Mouse (Mus musculus): ENCODE measurements around the gene Dntt. TPM values are rescaled to one million over a fixed set of nuclear protein-coding genes. Genes with fewer than 3 reads are reported as not detected.

Dntt gene
- polyA plus RNA-seq (2014; fragmentation: Nextera tagmentation; extraction: Ambion mirVana): not detected in 2 replicates

DNA sequence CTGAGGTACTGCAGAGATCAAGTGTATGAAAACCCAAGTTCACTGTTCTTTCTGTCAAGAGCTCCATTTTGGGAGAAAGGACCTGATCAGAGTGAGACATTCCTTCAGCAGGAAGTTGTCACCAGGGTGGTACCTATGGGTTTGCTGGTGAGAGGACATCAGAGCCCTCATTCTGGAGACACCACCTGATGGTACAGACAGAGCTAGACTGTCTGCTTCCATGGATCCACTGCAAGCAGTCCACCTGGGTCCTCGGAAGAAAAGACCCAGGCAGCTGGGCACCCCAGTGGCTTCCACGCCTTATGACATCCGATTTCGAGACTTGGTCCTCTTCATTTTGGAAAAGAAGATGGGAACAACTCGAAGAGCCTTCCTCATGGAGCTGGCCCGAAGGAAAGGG, at the start of gene Dntt:
Gene Dntt (plus strand): TSS at position 57 of the 400 bp plus-strand sequence.
- 88% methylated on average over 6 of the region's 6 CpGs for WGBS
- ATAC-seq (replicated peaks; ENCODE audit: low FRiP score) (no peak), DNase-seq (ENCODE audit: low spot score) (no peak)
- no peaks in the 10 kb centered on the region for H3K36me3 ChIP-seq (ENCODE audit: control insufficient read depth, insufficient read depth, low read length)
- no peaks in the 10 kb centered on the region for H3K27me3 ChIP-seq (ENCODE audit: control insufficient read depth, insufficient read depth, low read length)
- H3K9me3 ChIP-seq (ENCODE audit: control insufficient read depth, low read length): no peaks in the 10 kb centered on the region
- no peak within 1 kb of the TSS for H3K9ac ChIP-seq (ENCODE audit: low read length)
- no peak within 1 kb of the TSS for H3K27ac ChIP-seq (ENCODE audit: low read depth, low read length)
- no peak within 1 kb of the TSS for H3K4me2 ChIP-seq (ENCODE audit: low read depth, low read length, severe bottlenecking)
- H3K4me1 ChIP-seq (replicated peaks; ENCODE audit: control insufficient read depth, insufficient read depth, low read length): no peaks in the 10 kb centered on the region
- no peak within 1 kb of the TSS for H3K4me3 ChIP-seq (ENCODE audit: low read depth, low read length)

DNA sequence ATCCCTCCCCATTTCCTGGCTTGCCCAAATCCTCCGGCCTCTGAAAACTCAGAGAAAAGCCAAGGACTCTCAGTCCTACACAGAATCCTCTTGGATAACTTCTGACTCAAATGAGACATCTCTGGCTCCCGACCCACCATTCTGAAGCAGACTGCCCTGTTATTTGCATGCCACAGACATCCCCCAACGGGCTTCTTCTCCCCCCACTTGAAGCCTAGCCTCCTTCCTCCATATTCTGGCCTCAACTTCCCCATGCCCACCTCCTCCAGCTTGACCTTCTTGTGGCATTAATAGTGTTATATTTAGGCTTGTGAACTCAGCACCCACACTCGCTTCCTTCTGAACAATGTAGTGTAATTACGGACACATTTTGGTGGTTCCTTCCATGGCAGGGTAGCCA, 48.4 kb upstream of the Dntt start:
- H3K4me2 ChIP-seq (ENCODE audit: low read depth, low read length, severe bottlenecking): no peak overlapping the region
- no peak for ATAC-seq (replicated peaks; ENCODE audit: low FRiP score)

DNA sequence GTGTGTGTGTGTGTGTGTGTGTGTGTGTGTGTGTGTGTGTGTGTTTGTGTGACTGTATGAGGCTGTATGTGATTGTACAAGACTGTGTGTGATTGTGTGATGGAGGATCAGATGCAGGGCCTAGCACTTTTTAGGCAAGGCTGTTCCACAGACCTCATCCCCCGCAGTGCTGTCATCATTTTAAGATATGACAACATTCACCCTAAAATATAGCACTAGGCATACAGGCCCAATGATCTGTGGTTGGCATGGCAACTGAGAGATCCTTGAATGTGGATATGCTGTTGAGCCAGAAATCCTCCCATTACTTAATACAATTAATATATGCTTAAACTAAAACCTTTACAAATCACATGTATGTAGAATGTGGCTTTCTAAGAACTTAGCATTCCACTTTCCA, 44.5 kb upstream of the Dntt start:
- no peaks in the 10 kb centered on the region; the same call in 1 of the 2 replicates for H3K27me3 ChIP-seq (ENCODE audit: control insufficient read depth, insufficient read depth, low read length)
- no peak overlapping the region for H3K4me3 ChIP-seq (ENCODE audit: low read depth, low read length)
- no peak overlapping the region for H3K27ac ChIP-seq (ENCODE audit: low read depth, low read length)
- H3K9ac ChIP-seq (ENCODE audit: low read length): no peak overlapping the region
- H3K9me3 ChIP-seq (ENCODE audit: control insufficient read depth, low read length): no peaks in the 10 kb centered on the region
- H3K4me1 ChIP-seq (replicated peaks; ENCODE audit: control insufficient read depth, insufficient read depth, low read length): no peaks in the 10 kb centered on the region
- H3K36me3 ChIP-seq (ENCODE audit: control insufficient read depth, insufficient read depth, low read length): no peaks in the 10 kb centered on the region
- no peak overlapping the region for H3K4me2 ChIP-seq (ENCODE audit: low read depth, low read length, severe bottlenecking)
- ATAC-seq (replicated peaks; ENCODE audit: low FRiP score) (no peak), DNase-seq (ENCODE audit: low spot score) (no peak)
- WGBS: 93% methylated on average over 1 of the region's 1 CpGs

More for the DNA sequence above, 48.4 kb upstream of the Dntt start:
- Histone ChIP-seq H3K4me3 (ENCODE audit: low read depth, low read length) (no peak overlapping the region), H3K27me3 (ENCODE audit: control insufficient read depth, insufficient read depth, low read length) (no peaks in the 10 kb centered on the region), H3K9me3 (ENCODE audit: control insufficient read depth, low read length) (no peaks in the 10 kb centered on the region), H3K4me1 (replicated peaks; ENCODE audit: control insufficient read depth, insufficient read depth, low read length) (no peaks in the 10 kb centered on the region), H3K27ac (ENCODE audit: low read depth, low read length) (no peak overlapping the region), H3K9ac (ENCODE audit: low read length) (no peak overlapping the region), H3K36me3 (ENCODE audit: control insufficient read depth, insufficient read depth, low read length) (no peaks in the 10 kb centered on the region)
- DNase-seq (ENCODE audit: low spot score): no peak
- 87% methylated on average over 5 of the region's 5 CpGs for WGBS

DNA sequence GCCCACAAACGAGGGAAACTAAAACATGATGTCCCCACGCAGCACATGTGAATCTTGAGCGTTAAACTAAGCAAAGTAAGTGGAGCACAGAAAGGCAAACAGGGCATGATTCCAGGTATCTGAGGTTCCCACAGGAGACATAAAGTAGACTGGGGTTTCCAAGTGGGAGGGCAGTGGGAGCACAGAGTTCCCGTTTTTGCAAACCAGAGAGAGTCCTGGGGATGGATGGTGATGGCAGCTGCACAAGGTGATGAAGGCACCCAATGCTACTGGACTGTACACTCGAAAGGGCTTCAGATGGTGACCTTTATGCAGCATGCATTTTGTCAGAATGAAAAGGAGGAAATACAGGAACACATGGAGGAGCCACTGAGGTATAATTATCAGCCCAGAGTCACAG, 40.2 kb upstream of the Dntt start:
- no peaks in the 10 kb centered on the region for H3K4me1 ChIP-seq (replicated peaks; ENCODE audit: control insufficient read depth, insufficient read depth, low read length)
- no peak overlapping the region for H3K9ac ChIP-seq (ENCODE audit: low read length)
- H3K27me3 ChIP-seq (ENCODE audit: control insufficient read depth, insufficient read depth, low read length): no peaks in the 10 kb centered on the region; the same call in 1 of the 2 replicates
- H3K36me3 ChIP-seq (ENCODE audit: control insufficient read depth, insufficient read depth, low read length): no peaks in the 10 kb centered on the region
- ATAC-seq (replicated peaks; ENCODE audit: low FRiP score) (no peak), DNase-seq (ENCODE audit: low spot score) (no peak)
- 83% methylated on average over 5 of the region's 5 CpGs for WGBS
- no peaks in the 10 kb centered on the region for H3K9me3 ChIP-seq (ENCODE audit: control insufficient read depth, low read length)
- H3K4me2 ChIP-seq (ENCODE audit: low read depth, low read length, severe bottlenecking): no peak overlapping the region
- H3K4me3 ChIP-seq (ENCODE audit: low read depth, low read length): no peak overlapping the region
- H3K27ac ChIP-seq (ENCODE audit: low read depth, low read length): no peak overlapping the region

DNA sequence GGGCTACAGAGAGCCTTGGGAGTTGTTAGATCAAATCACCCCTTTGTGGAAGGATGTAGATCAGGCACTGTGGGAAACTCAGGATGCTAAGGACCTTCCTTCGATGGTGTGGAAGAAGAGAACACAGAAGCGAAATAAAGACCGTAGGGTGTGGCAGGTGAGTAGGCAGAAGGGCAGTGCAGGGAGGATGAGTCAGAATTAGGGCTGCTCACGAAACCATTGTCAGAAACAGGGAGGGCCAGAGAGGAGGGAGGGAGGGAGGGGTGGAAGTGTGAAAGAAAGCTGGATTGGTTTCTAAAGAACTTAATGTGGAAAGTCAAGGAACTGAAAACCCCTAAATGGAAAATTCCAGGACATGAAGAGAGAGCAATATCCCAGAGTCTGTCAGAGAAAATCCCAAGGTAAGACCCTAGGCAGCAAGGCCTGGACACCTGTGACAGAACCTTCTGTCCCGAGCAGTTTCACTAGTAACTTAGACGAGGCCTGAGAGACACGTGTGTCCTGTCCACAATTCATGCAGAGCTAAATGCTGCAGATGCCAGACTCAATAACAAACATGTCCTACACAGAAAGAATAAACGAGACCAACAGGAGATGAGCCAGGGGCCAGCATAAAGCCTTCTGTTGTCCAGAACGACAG, 39.0 kb upstream of the Dntt start:
- ATAC-seq (replicated peaks; ENCODE audit: low FRiP score): no peak
- 86% methylated on average over 9 of the region's 9 CpGs for WGBS
- Histone ChIP-seq H3K4me1 (replicated peaks; ENCODE audit: control insufficient read depth, insufficient read depth, low read length) (no peaks in the 10 kb centered on the region), H3K36me3 (ENCODE audit: control insufficient read depth, insufficient read depth, low read length) (no peaks in the 10 kb centered on the region), H3K27me3 (ENCODE audit: control insufficient read depth, insufficient read depth, low read length) (no peaks in the 10 kb centered on the region; the same call in 1 of the 2 replicates), H3K4me2 (ENCODE audit: low read depth, low read length, severe bottlenecking) (no peak overlapping the region), H3K9ac (ENCODE audit: low read length) (no peak overlapping the region), H3K4me3 (ENCODE audit: low read depth, low read length) (no peak overlapping the region), H3K27ac (ENCODE audit: low read depth, low read length) (no peak overlapping the region), H3K9me3 (ENCODE audit: control insufficient read depth, low read length) (no peaks in the 10 kb centered on the region)
- no peak for DNase-seq (ENCODE audit: low spot score)

DNA sequence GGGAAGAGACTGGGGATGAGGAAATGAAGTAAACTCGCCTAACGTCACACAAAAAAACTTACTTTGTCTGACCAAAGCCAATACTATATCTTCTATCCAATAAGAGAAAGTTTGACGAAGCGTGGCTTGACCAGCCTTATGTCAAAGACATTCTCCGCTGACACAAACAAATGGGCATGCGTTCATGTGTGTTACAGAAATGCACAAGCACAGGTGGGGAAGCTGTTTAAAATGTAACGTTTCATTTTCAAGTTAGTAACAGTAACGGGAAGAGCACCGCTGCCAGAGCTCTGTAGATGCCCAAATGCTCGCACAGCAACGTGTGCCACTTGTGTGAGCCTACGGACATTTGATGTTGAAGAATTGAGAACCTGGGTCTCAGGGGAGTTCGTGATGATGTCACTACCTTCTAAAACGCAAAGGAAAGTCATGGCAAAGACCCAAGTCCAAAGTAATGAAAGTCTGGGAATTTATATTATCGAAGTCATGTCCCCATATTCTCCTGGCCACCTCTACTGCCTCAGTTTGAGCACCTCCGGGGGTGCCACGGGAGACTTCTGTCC, 38.2 kb upstream of the Dntt start:
- Histone ChIP-seq H3K27me3 (ENCODE audit: control insufficient read depth, insufficient read depth, low read length) (no peaks in the 10 kb centered on the region; the same call in 1 of the 2 replicates), H3K9me3 (ENCODE audit: control insufficient read depth, low read length) (no peaks in the 10 kb centered on the region), H3K4me1 (replicated peaks; ENCODE audit: control insufficient read depth, insufficient read depth, low read length) (no peaks in the 10 kb centered on the region), H3K9ac (ENCODE audit: low read length) (no peak overlapping the region), H3K4me3 (ENCODE audit: low read depth, low read length) (no peak overlapping the region), H3K27ac (ENCODE audit: low read depth, low read length) (no peak overlapping the region), H3K36me3 (ENCODE audit: control insufficient read depth, insufficient read depth, low read length) (no peaks in the 10 kb centered on the region), H3K4me2 (ENCODE audit: low read depth, low read length, severe bottlenecking) (no peak overlapping the region)
- no peak for ATAC-seq (replicated peaks; ENCODE audit: low FRiP score)
- WGBS: 92% methylated on average over 17 of the region's 17 CpGs
- DNase-seq (ENCODE audit: low spot score): no peak

DNA sequence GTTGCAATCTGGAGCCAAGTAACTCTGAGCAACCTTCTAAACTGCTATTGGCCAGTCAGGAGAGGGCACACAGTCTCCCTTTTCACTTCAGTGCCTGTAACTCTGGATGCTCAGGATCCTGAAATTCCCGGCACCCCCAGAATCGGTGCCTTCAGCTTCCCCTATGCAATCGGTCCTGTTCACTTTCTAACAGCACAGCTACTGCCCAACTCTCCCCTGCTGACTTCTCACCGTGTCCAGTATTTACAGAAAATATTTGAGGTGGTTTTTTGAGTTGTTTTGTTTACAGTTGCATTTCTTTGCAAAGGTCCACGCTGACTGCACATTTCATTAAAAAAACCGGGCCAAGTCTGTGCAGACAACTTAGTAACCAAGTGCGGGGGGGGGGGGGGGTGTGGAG, 37.4 kb upstream of the Dntt start:
- no peak overlapping the region for H3K27ac ChIP-seq (ENCODE audit: low read depth, low read length)
- H3K4me2 ChIP-seq (ENCODE audit: low read depth, low read length, severe bottlenecking): no peak overlapping the region
- DNase-seq (ENCODE audit: low spot score): no peak
- no peaks in the 10 kb centered on the region for H3K4me1 ChIP-seq (replicated peaks; ENCODE audit: control insufficient read depth, insufficient read depth, low read length)
- H3K9ac ChIP-seq (ENCODE audit: low read length): no peak overlapping the region
- no peaks in the 10 kb centered on the region for H3K9me3 ChIP-seq (ENCODE audit: control insufficient read depth, low read length)
- WGBS: 75% methylated on average over 7 of the region's 7 CpGs
- ATAC-seq (replicated peaks; ENCODE audit: low FRiP score): no peak
- no peaks in the 10 kb centered on the region for H3K27me3 ChIP-seq (ENCODE audit: control insufficient read depth, insufficient read depth, low read length)
- no peaks in the 10 kb centered on the region for H3K36me3 ChIP-seq (ENCODE audit: control insufficient read depth, insufficient read depth, low read length)
- no peak overlapping the region for H3K4me3 ChIP-seq (ENCODE audit: low read depth, low read length)

DNA sequence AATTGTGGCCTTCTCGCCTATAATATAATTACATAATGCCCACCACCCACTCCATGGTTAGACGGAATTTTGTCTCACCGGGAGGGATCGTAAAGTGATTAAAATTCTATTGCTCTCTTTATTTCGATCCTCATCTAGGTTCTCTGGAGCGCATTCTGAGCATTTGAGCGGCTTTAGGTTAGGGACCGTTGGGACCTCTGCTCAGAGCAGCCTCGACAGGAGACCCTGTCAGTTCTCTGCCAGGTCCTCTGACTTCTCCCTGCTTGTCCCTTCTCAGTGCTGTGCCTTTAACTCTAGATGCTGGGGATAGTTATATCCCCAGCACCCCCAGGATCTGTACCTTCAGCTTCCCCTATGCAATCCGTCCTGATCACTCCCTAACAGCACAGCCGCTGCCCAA, 37.0 kb upstream of the Dntt start:
- no peak overlapping the region for H3K9ac ChIP-seq (ENCODE audit: low read length)
- no peaks in the 10 kb centered on the region for H3K9me3 ChIP-seq (ENCODE audit: control insufficient read depth, low read length)
- no peak overlapping the region for H3K4me3 ChIP-seq (ENCODE audit: low read depth, low read length)
- ATAC-seq (replicated peaks; ENCODE audit: low FRiP score) (no peak), DNase-seq (ENCODE audit: low spot score) (no peak)
- no peaks in the 10 kb centered on the region for H3K36me3 ChIP-seq (ENCODE audit: control insufficient read depth, insufficient read depth, low read length)
- no peaks in the 10 kb centered on the region for H3K4me1 ChIP-seq (replicated peaks; ENCODE audit: control insufficient read depth, insufficient read depth, low read length)
- no peak overlapping the region for H3K4me2 ChIP-seq (ENCODE audit: low read depth, low read length, severe bottlenecking)
- H3K27me3 ChIP-seq (ENCODE audit: control insufficient read depth, insufficient read depth, low read length): no peaks in the 10 kb centered on the region
- H3K27ac ChIP-seq (ENCODE audit: low read depth, low read length): no peak overlapping the region
- 85% methylated on average over 11 of the region's 11 CpGs for WGBS

DNA sequence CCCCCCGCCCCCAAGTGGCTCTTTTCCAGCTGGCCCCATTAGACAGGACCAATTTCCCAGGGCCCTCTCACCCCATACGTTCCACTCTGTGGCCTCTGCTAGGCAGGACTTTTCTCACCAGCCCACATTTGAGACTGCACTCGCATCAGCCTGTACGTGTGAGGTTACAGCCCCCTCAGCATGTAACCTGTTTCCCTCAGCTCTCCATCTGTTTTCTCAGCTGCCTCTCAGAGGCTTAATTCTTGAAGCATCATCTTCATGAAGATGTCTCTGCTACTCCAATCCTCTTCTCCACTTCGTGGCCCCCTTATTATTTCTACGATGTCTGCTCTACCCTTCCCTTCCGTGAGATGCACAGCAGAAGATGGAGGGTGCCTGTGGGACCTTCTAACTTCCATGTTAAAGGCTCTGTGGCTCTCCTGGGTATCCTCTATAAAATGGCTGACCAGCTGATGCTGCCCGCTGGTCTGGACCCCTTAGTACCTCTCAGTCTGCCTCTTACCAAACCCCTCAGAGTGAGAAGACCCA, 36.5 kb upstream of the Dntt start:
- no peaks in the 10 kb centered on the region for H3K9me3 ChIP-seq (ENCODE audit: control insufficient read depth, low read length)
- H3K27ac ChIP-seq (ENCODE audit: low read depth, low read length): no peak overlapping the region
- no peaks in the 10 kb centered on the region for H3K4me1 ChIP-seq (replicated peaks; ENCODE audit: control insufficient read depth, insufficient read depth, low read length)
- no peak overlapping the region for H3K4me2 ChIP-seq (ENCODE audit: low read depth, low read length, severe bottlenecking)
- no peaks in the 10 kb centered on the region for H3K27me3 ChIP-seq (ENCODE audit: control insufficient read depth, insufficient read depth, low read length)
- H3K9ac ChIP-seq (ENCODE audit: low read length): no peak overlapping the region
- WGBS: 86% methylated on average over 8 of the region's 8 CpGs
- ATAC-seq (replicated peaks; ENCODE audit: low FRiP score) (no peak), DNase-seq (ENCODE audit: low spot score) (no peak)
- no peaks in the 10 kb centered on the region for H3K36me3 ChIP-seq (ENCODE audit: control insufficient read depth, insufficient read depth, low read length)
- H3K4me3 ChIP-seq (ENCODE audit: low read depth, low read length): no peak overlapping the region
